Mouse (Mus musculus): ENCODE results near the gene Vmn1r200. TPM values are rescaled to one million over a fixed set of nuclear protein-coding genes. Genes with fewer than 3 reads are reported as not detected.
A peak's percentile ranks its signal among the peaks of the same experiment; 100 is the strongest.
"Not testable (repeated sequence)": the region's sequence is repeated elsewhere in the genome, so short reads cannot be mapped to it uniquely, and the experiment has no call there.

Gene Vmn1r200
- not detected in 2 replicates for polyA plus RNA-seq (2015; fragmentation: Nextera tagmentation; extraction: Ambion mirVana)

- H3K36me3 ChIP-seq (ENCODE audit: control insufficient read depth, insufficient read depth): no peaks in the 10 kb centered on the region
- H3K27me3 ChIP-seq (replicated peaks; ENCODE audit: control insufficient read depth, insufficient read depth, low read length): no peaks in the 10 kb centered on the region
- H3K4me1 ChIP-seq (replicated peaks; ENCODE audit: control insufficient read depth, insufficient read depth, low read length): no peaks in the 10 kb centered on the region
- H3K9ac ChIP-seq (ENCODE audit: low read depth, low read length): no peak within 1 kb of the TSS
- 70% methylated on average over 3 of the region's 3 CpGs for WGBS
- no peak within 1 kb of the TSS for H3K4me3 ChIP-seq (ENCODE audit: low read depth, low read length)
- H3K9me3 ChIP-seq (ENCODE audit: control insufficient read depth): no peaks in the 10 kb centered on the region
- no peak for TF ChIP-seq CTCF (IDR thresholded peaks at IDR 0.05; ENCODE audit: low read depth)
- H3K4me2 ChIP-seq (replicated peaks; ENCODE audit: low read depth): no peak within 1 kb of the TSS
- no peak within 1 kb of the TSS for H3K27ac ChIP-seq (ENCODE audit: low read depth, low read length)
- ATAC-seq: no peak
These were observed at the start of gene Vmn1r200 for GRCm38 (mm10) chr13:22390073-22390472. Gene Vmn1r200, plus strand, starts transcription at chr13:22390373.

GRCm38 (mm10) chr13:22350064-22350463 lies 40.1 kb upstream of the Vmn1r200 start, which contains the start of gene Vmn1r198:
Gene Vmn1r198, plus strand, starts transcription at chr13:22350364.
- no peak within 1 kb of the TSS for H3K9ac ChIP-seq (ENCODE audit: low read depth, low read length)
- WGBS: 39% methylated on average over 1 of the region's 1 CpGs
- no peaks in the 10 kb centered on the region for H3K36me3 ChIP-seq (ENCODE audit: control insufficient read depth, insufficient read depth)
- no peak for ATAC-seq
- no peak within 1 kb of the TSS for H3K4me3 ChIP-seq (ENCODE audit: low read depth, low read length)
- no peaks in the 10 kb centered on the region for H3K9me3 ChIP-seq (ENCODE audit: control insufficient read depth)
- H3K27ac ChIP-seq (ENCODE audit: low read depth, low read length): no peak within 1 kb of the TSS
- no peak for TF ChIP-seq CTCF (IDR thresholded peaks at IDR 0.05; ENCODE audit: low read depth)
- H3K4me2 ChIP-seq (replicated peaks; ENCODE audit: low read depth): no peak within 1 kb of the TSS
- no peaks in the 10 kb centered on the region for H3K4me1 ChIP-seq (replicated peaks; ENCODE audit: control insufficient read depth, insufficient read depth, low read length)
- H3K27me3 ChIP-seq (replicated peaks; ENCODE audit: control insufficient read depth, insufficient read depth, low read length): no peaks in the 10 kb centered on the region

GRCm38 (mm10) chr13:22350813-22351212 lies 39.4 kb upstream of the Vmn1r200 start:
- H3K4me1 ChIP-seq (replicated peaks; ENCODE audit: control insufficient read depth, insufficient read depth, low read length): no peaks in the 10 kb centered on the region
- 50% methylated on average over 1 of the region's 1 CpGs for WGBS
- peak; percentile 54; the same call in 1 of the 2 replicates for ATAC-seq
- no peaks in the 10 kb centered on the region for H3K27me3 ChIP-seq (replicated peaks; ENCODE audit: control insufficient read depth, insufficient read depth, low read length)
- no peak for TF ChIP-seq CTCF (IDR thresholded peaks at IDR 0.05; ENCODE audit: low read depth)
- no peak overlapping the region for H3K27ac ChIP-seq (ENCODE audit: low read depth, low read length)
- H3K4me3 ChIP-seq (ENCODE audit: low read depth, low read length): no peak overlapping the region
- H3K9ac ChIP-seq (ENCODE audit: low read depth, low read length): no peak overlapping the region
- H3K9me3 ChIP-seq (ENCODE audit: control insufficient read depth): no peaks in the 10 kb centered on the region
- H3K4me2 ChIP-seq (replicated peaks; ENCODE audit: low read depth): no peak overlapping the region
- H3K36me3 ChIP-seq (ENCODE audit: control insufficient read depth, insufficient read depth): no peaks in the 10 kb centered on the region

GRCm38 (mm10) chr13:22379518-22379917 lies 10.7 kb upstream of the Vmn1r200 start, which contains the start of gene Vmn1r199:
Gene Vmn1r199, plus strand, starts transcription at chr13:22379818.
- Histone ChIP-seq H3K4me1 (replicated peaks; ENCODE audit: control insufficient read depth, insufficient read depth, low read length) (no peaks in the 10 kb centered on the region), H3K4me2 (replicated peaks; ENCODE audit: low read depth) (no peak within 1 kb of the TSS), H3K27ac (ENCODE audit: low read depth, low read length) (no peak within 1 kb of the TSS), H3K9ac (ENCODE audit: low read depth, low read length) (no peak within 1 kb of the TSS), H3K9me3 (ENCODE audit: control insufficient read depth) (no peaks in the 10 kb centered on the region), H3K27me3 (replicated peaks; ENCODE audit: control insufficient read depth, insufficient read depth, low read length) (no peaks in the 10 kb centered on the region), H3K36me3 (ENCODE audit: control insufficient read depth, insufficient read depth) (no peaks in the 10 kb centered on the region), H3K4me3 (ENCODE audit: low read depth, low read length) (no peak within 1 kb of the TSS)
- no peak for ATAC-seq
- WGBS: 79% methylated on average over 2 of the region's 2 CpGs
- TF ChIP-seq CTCF (IDR thresholded peaks at IDR 0.05; ENCODE audit: low read depth): no peak

GRCm38 (mm10) chr13:22381128-22381527 lies 9.0 kb upstream of the Vmn1r200 start:
- not testable (repeated sequence) for H3K27ac ChIP-seq (ENCODE audit: low read depth, low read length); H3K4me2 ChIP-seq (replicated peaks; ENCODE audit: low read depth); ATAC-seq; H3K4me3 ChIP-seq (ENCODE audit: low read depth, low read length); H3K27me3 ChIP-seq (replicated peaks; ENCODE audit: control insufficient read depth, insufficient read depth, low read length); H3K36me3 ChIP-seq (ENCODE audit: control insufficient read depth, insufficient read depth); H3K9ac ChIP-seq (ENCODE audit: low read depth, low read length); H3K9me3 ChIP-seq (ENCODE audit: control insufficient read depth); H3K4me1 ChIP-seq (replicated peaks; ENCODE audit: control insufficient read depth, insufficient read depth, low read length)
- WGBS: 55% methylated on average over 3 of the region's 3 CpGs

GRCm38 (mm10) chr13:22383401-22383800 lies 6.8 kb upstream of the Vmn1r200 start:
- TF ChIP-seq CTCF (IDR thresholded peaks at IDR 0.05; ENCODE audit: low read depth): no peak
- H3K9me3 ChIP-seq (ENCODE audit: control insufficient read depth): no peaks in the 10 kb centered on the region
- H3K4me2 ChIP-seq (replicated peaks; ENCODE audit: low read depth): no peak overlapping the region
- H3K36me3 ChIP-seq (ENCODE audit: control insufficient read depth, insufficient read depth): no peaks in the 10 kb centered on the region
- no peaks in the 10 kb centered on the region for H3K4me1 ChIP-seq (replicated peaks; ENCODE audit: control insufficient read depth, insufficient read depth, low read length)
- no peaks in the 10 kb centered on the region for H3K27me3 ChIP-seq (replicated peaks; ENCODE audit: control insufficient read depth, insufficient read depth, low read length)
- H3K4me3 ChIP-seq (ENCODE audit: low read depth, low read length): no peak overlapping the region
- 81% methylated on average over 3 of the region's 3 CpGs for WGBS
- no peak overlapping the region for H3K9ac ChIP-seq (ENCODE audit: low read depth, low read length)
- ATAC-seq: no peak
- H3K27ac ChIP-seq (ENCODE audit: low read depth, low read length): no peak overlapping the region

- Histone ChIP-seq H3K4me3 (ENCODE audit: low read depth, low read length) (no peak overlapping the region), H3K27ac (ENCODE audit: low read depth, low read length) (no peak overlapping the region), H3K4me1 (replicated peaks; ENCODE audit: control insufficient read depth, insufficient read depth, low read length) (no peaks in the 10 kb centered on the region), H3K9me3 (ENCODE audit: control insufficient read depth) (no peaks in the 10 kb centered on the region), H3K4me2 (replicated peaks; ENCODE audit: low read depth) (no peak overlapping the region), H3K9ac (ENCODE audit: low read depth, low read length) (no peak overlapping the region), H3K27me3 (replicated peaks; ENCODE audit: control insufficient read depth, insufficient read depth, low read length) (no peaks in the 10 kb centered on the region), H3K36me3 (ENCODE audit: control insufficient read depth, insufficient read depth) (no peaks in the 10 kb centered on the region)
- WGBS: 61% methylated on average over 1 of the region's 1 CpGs
- no peak for TF ChIP-seq CTCF (IDR thresholded peaks at IDR 0.05; ENCODE audit: low read depth)
- ATAC-seq: no peak
These were observed 3.1 kb upstream of the Vmn1r200 start for GRCm38 (mm10) chr13:22387050-22387449.

All from intestine, postnatal 0 days (tissue).